Mouse (Mus musculus) inflammation-experienced regulatory T-cells, adult 16 weeks (primary cell): ENCODE measurements around the gene Gm3020. TPM values are rescaled to one million over a fixed set of nuclear protein-coding genes. Genes with fewer than 3 reads are reported as not detected.

Source experiments
- polyA plus RNA-seq: library from polyadenylated mRNA; unstranded; fragments of 100-300 nt; shearing (Covaris generic); gene quantifications from one replicate; pipeline ENCODE4 v1.2.1, GENCODE M21; 2017

Gm3020 gene
- polyA plus RNA-seq = 12.5 TPM

DNA sequence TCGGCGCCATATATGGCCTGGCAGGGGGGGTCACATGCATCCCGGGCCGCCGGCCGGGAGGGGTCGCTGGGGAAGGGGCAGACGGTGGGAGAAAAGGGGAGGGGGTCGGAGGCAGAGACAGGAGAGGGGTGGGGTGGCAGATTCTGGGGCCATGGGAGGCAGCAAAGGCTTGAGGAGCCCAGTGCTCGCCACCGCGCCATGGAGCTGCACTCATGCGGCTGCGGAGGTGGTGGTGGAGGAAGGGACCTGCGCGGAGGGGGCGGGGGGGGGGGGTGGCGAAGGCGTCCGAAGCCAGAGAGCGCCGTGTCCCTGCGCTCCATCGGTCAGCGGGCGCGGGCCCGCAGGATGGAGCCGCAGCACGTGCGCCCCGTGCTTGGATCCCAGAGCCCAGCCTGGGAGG lies at the start of gene Gm3020:
TSS of gene Gm3020 (plus strand) at position 301 of the 400 bp plus-strand sequence.

GRCm38 (mm10) chr14:3634212-3634611 lies 17.6 kb upstream of the Gm3020 start, which contains the start of gene Gm3012:
Gene Gm3012 (plus strand): TSS chr14:3634512.

GRCm38 (mm10) chr14:3688483-3688882 lies 36.7 kb downstream of the Gm3020 start, which contains the start of gene Gm3043:
Gene Gm3043 (plus strand): TSS chr14:3688783.

Other genes starting within 250 kb of the Gm3020 start
- 12.5 TPM for gene Gm10409, start 239.4 kb upstream of the Gm3020 start, polyA plus RNA-seq
- gene Gm3005, start 223.9 kb upstream of the Gm3020 start, polyA plus RNA-seq = 5.2 TPM
- gene Gm10408, start 202.7 kb upstream of the Gm3020 start, polyA plus RNA-seq = not detected
- not detected for gene Gm3012, start 17.5 kb upstream of the Gm3020 start, polyA plus RNA-seq
- gene Gm3043, start 36.8 kb downstream of the Gm3020 start, polyA plus RNA-seq = not detected
- gene Gm3002, start 158.0 kb downstream of the Gm3020 start, polyA plus RNA-seq = 0.35 TPM
- not detected for gene Gm3033, start 194.2 kb downstream of the Gm3020 start, polyA plus RNA-seq
- gene Gm2916, start 232.1 kb downstream of the Gm3020 start, polyA plus RNA-seq = not detected